Mouse (Mus musculus) liver, adult 2 months (tissue): ENCODE results near the gene H2-Aa.

ENCODE experiments used
- CTCF ChIP-seq: fragments of 200-500 bp; IDR thresholded peaks from 2 replicates; pipeline ENCODE4 v1.5.1; 2011; ENCODE audit warnings: low read depth, low read length, control low read depth
- POLR2A ChIP-seq: fragments of 200-500 bp; IDR thresholded peaks from 2 replicates; pipeline ENCODE4 v1.6.1; 2011; ENCODE audit warnings: low read length, control low read depth; ENCODE audit not compliant: insufficient read depth; ENCODE audit errors: extremely low read depth

DNA sequence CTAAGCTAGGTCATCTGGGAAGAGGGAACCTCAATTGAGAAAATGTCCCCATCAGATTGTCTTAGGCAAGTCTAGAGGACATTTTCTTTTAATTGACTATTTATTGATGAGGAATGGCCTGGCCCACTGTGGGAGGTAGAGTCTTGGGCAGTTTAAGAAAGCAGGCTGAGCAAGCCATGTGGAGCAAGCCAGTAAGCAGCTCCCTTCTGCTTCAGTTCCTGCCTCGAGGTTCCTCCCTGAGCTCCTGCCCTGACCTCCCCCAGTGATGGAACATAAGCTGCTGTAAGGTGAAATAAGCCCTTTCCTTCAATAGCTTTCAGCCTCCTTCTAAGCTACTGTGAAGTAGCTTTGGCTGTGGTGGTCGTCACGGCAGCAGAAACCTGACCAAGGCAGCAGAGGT lies 49.9 kb downstream of the H2-Aa start:
- TF ChIP-seq POLR2A (no peak), CTCF (no peak)
